7 mouse cellular contexts compared by ENCODE assay signal in the genomic region with DNA sequence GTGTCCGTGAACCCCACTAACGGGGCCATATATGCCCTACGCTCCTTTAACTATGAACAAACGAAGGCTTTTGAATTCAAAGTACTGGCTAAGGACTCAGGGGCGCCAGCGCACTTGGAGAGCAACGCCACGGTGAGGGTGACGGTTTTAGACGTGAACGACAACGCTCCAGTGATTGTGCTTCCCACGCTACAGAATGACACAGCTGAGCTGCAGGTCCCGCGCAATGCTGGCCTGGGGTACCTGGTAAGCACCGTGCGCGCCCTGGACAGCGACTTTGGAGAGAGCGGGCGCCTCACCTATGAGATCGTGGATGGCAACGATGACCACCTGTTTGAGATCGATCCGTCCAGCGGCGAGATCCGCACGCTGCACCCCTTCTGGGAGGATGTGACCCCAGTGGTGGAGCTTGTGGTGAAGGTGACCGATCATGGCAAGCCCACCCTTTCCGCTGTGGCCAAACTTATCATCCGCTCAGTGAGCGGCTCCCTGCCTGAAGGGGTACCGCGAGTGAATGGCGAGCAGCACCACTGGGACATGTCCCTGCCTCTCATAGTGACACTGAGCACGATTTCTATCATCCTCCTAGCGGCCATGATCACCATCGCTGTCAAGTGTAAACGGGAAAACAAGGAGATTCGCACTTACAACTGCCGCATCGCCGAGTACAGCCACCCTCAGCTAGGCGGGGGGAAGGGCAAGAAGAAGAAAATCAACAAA. TPM values are rescaled to one million over a fixed set of nuclear protein-coding genes. Genes with fewer than 3 reads are reported as not detected.
DNase-seq lines count a peak whose midpoint lies in the region; ATAC-seq and TF ChIP-seq lines count a peak whose summit lies in the region.

No protein-coding gene starts in this region.

- H3K27ac ChIP-seq in limb, embryonic 11.5 days (replicated peaks; ENCODE audit: low read depth, low read length), result no peak overlapping the region
- no peak overlapping the region for H3K27ac ChIP-seq in neural tube, embryonic 11.5 days (ENCODE audit: low read depth, low read length)

- no peak for TF ChIP-seq CTCF in G1E (IDR thresholded peaks at IDR 0.05; ENCODE audit: low read depth, low read length)

- H3K9me3 ChIP-seq in G1E (replicated peaks), result peaks cover 53% of the 10 kb centered on the region
- no peaks in the 10 kb centered on the region for H3K9me3 ChIP-seq in limb, embryonic 11.5 days (ENCODE audit: control insufficient read depth, low read length)
- H3K9me3 ChIP-seq in neural tube, embryonic 11.5 days (ENCODE audit: control insufficient read depth, low read length), result no peaks in the 10 kb centered on the region

- H3K27me3 ChIP-seq in G1E (ENCODE audit: insufficient read depth, low read length), result peaks cover 2% of the 10 kb centered on the region; the same call in 1 of the 2 replicates
- peaks cover 28% of the 10 kb centered on the region for H3K27me3 ChIP-seq in limb, embryonic 11.5 days (ENCODE audit: control insufficient read depth, insufficient read depth, low read length)
- H3K27me3 ChIP-seq in neural tube, embryonic 11.5 days (ENCODE audit: control insufficient read depth, insufficient read depth, low read length), result peaks cover 29% of the 10 kb centered on the region

- 7% methylated on average over 45 of the region's 45 CpGs for WGBS in limb, embryonic 11.5 days
- 6% methylated on average over 45 of the region's 45 CpGs for WGBS in neural tube, embryonic 11.5 days

- DNase-seq in G1E (ENCODE audit: low spot score), result no peak
- peak; percentile 63 for DNase-seq in brain, adult 2 months (ENCODE audit: low read depth, low spot score)
- DNase-seq in frontal cortex, postnatal 10 days (ENCODE audit: low spot score in 2 of 2), result peak; percentile 19 to 35
- DNase-seq in kidney, adult 11 months, result peak; percentile 5
- DNase-seq in limb, embryonic 11.5 days (ENCODE audit: low spot score), result peak; percentile 51
- DNase-seq in neural tube, embryonic 11.5 days (ENCODE audit: low spot score), result peak; percentile 42
- DNase-seq in thymus, postnatal 14 days, result no peak

- no peaks in the 10 kb centered on the region for H3K36me3 ChIP-seq in G1E (replicated peaks)
- H3K36me3 ChIP-seq in limb, embryonic 11.5 days (ENCODE audit: control insufficient read depth, insufficient read depth, low read length), result no peaks in the 10 kb centered on the region
- no peaks in the 10 kb centered on the region for H3K36me3 ChIP-seq in neural tube, embryonic 11.5 days (ENCODE audit: control insufficient read depth, insufficient read depth, low read length)

- no peak overlapping the region for H3K9ac ChIP-seq in limb, embryonic 11.5 days (ENCODE audit: low read length)
- no peak overlapping the region for H3K9ac ChIP-seq in neural tube, embryonic 11.5 days (ENCODE audit: low read length)

- H3K4me2 ChIP-seq in limb, embryonic 11.5 days (ENCODE audit: low read depth, severe bottlenecking), result peak overlapping the region; percentile 74
- H3K4me2 ChIP-seq in neural tube, embryonic 11.5 days (ENCODE audit: low read depth), result peak overlapping the region; percentile 93

- no peak for ATAC-seq in G1E (ENCODE audit: extremely low read depth, insufficient number of reproducible peaks, low FRiP score, poor library complexity, severe bottlenecking)
- no peak for ATAC-seq in limb, embryonic 11.5 days (ENCODE audit: insufficient number of reproducible peaks, low FRiP score, low TSS enrichment, low read depth)
- ATAC-seq in neural tube, embryonic 11.5 days (ENCODE audit: insufficient read depth, low FRiP score, low TSS enrichment), result no peak

- H3K4me1 ChIP-seq in G1E (ENCODE audit: insufficient read depth, low read depth, low read length), result no peaks in the 10 kb centered on the region; the same call in 1 of the 2 replicates
- no peaks in the 10 kb centered on the region for H3K4me1 ChIP-seq in limb, embryonic 11.5 days (ENCODE audit: control insufficient read depth, insufficient read depth, low read length)
- peaks cover 3% of the 10 kb centered on the region; the same call in 1 of the 2 replicates for H3K4me1 ChIP-seq in neural tube, embryonic 11.5 days (ENCODE audit: control insufficient read depth, insufficient read depth, low read length)

- peak overlapping the region; percentile 8; the same call in 1 of the 2 replicates for H3K4me3 ChIP-seq in G1E (ENCODE audit: low read depth, low read length)
- H3K4me3 ChIP-seq in limb, embryonic 11.5 days (ENCODE audit: low read depth, low read length), result peak overlapping the region; percentile 54
- peak overlapping the region; percentile 57 for H3K4me3 ChIP-seq in neural tube, embryonic 11.5 days (ENCODE audit: low read depth, low read length)

RNA-seq across cellular contexts. Expression of a gene that starts 4.5 kb away (rescaled TPM):
- total RNA-seq in G1E (2014; fragmentation: Nextera tagmentation) (not detected in 2 replicates), G1E (2017) (0.05 and 0.12 TPM in 2 replicates)
- polyA plus RNA-seq in G1E (2012), result not detected in 2 replicates
- polyA plus RNA-seq in limb, embryonic 11.5 days (2014; fragmentation: Nextera tagmentation; extraction: Ambion mirVana), result 6.4 and 6.6 TPM in 2 replicates
- 8.6 and 8.7 TPM in 2 replicates for polyA plus RNA-seq in neural tube, embryonic 11.5 days (2014; fragmentation: Nextera tagmentation; extraction: Ambion mirVana)

Comparison
In these comparisons a context has a peak if more than half of its experiments do, and no peak if none do; other contexts are left out.
1. DNase-seq: peak in brain, adult 2 months (single experiment), frontal cortex, postnatal 10 days (2 of 2), kidney, adult 11 months (single experiment), limb, embryonic 11.5 days (single experiment) and neural tube, embryonic 11.5 days (single experiment); none in G1E (single experiment) and thymus, postnatal 14 days (single experiment).
2. Peak in every context shown above with its lines, with median percentiles within 50 percentile points of each other: H3K4me3 ChIP-seq.